Mouse (Mus musculus): ENCODE measurements at regions not wholly inside any gene's neighbourhood (a gene's known extent, or its start where the extent isn't known, plus 50 kb on each side); places are given as distances from the start of the nearest gene placed in this dataset.

DNA sequence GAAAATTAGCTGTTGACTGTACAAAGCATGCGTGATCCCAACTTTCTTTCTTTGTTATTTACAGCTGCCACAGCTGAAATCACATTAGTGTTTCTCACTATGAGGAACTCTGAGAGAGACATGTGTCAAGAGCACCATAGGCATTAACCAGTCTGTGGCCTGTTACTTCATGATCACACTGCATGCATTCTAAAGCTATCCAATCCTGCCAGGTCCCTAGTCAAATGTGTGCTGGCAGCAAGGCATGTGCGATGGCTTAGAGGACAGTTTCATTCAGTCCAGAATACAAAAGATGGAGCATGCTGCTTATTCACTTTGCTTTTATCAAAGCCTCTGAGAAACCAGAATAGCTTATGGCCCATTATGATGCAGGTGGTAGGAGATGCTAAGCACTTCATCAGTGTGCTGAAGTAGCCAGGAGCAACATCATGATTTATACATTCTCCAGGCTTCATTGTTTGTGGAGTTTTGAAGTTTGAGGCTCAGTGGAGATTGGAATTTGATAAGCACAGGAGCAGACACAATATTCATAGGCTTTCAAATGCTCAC lies 882.9 kb upstream of the Lrrn3 start:
- in situ Hi-C loops (cut with MboI, MseI), result no loop called here

- in situ Hi-C loops (cut with MboI, MseI), result no loop called here
Observed at GRCm38 (mm10) chr12:42338996-42339680, 852.9 kb upstream of the Lrrn3 start.

- in situ Hi-C loops (cut with MboI, MseI), result no loop called here
Observed at GRCm38 (mm10) chr12:42306429-42306828, 820.2 kb upstream of the Lrrn3 start.

GRCm38 (mm10) chr12:42277241-42278032 lies 791.2 kb upstream of the Lrrn3 start:
- in situ Hi-C loops (cut with MboI, MseI), result no loop called here

GRCm38 (mm10) chr12:42250410-42250809 lies 764.2 kb upstream of the Lrrn3 start:
- in situ Hi-C loops (cut with MboI, MseI), result no loop called here

GRCm38 (mm10) chr12:42229235-42229634 lies 743.0 kb upstream of the Lrrn3 start:
- in situ Hi-C loops (cut with MboI, MseI), result no loop called here

- in situ Hi-C loops (cut with MboI, MseI), result loop anchor here (10.0 kb wide), 1 partner anchor 693 kb away; no protein-coding TSS in a partner anchor
Observed at GRCm38 (mm10) chr12:42181646-42182045, 695.4 kb upstream of the Lrrn3 start.

DNA sequence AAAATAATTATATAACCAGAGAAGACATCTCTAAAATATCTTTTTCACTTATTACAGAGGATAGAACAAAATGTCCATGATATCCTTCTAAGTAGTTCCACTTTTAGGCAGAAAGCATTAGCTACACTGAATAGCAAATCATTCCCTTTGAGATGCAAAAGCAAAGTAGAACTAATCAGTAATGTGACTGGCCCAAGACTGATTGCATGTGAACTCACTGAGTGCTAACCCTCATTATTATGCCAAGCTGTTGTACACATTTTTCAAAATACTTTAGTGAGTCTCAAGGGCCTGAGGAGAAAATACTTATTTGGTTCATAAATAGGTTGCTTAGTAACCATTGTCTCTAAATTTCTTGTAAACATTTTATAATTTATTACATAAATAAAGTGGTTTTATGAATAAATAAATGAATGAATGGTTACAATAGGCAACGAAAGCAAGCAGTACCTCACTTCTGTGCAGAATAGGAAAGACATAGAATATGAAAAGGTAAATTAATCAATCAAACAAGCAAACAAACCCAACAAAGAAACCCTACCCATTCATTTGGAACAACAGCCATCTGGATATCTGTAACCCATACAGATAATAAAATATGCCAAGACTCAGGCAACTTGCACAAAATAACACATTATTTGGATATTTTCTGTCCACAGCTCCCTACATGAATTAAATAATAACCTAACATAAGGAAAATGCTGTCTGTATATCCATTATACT lies 693.9 kb upstream of the Lrrn3 start:
- in situ Hi-C loops (cut with MboI, MseI), result loop anchor here (5.0 to 10.0 kb wide), 2 partner anchors 87 to 695 kb away; no protein-coding TSS in a partner anchor

DNA sequence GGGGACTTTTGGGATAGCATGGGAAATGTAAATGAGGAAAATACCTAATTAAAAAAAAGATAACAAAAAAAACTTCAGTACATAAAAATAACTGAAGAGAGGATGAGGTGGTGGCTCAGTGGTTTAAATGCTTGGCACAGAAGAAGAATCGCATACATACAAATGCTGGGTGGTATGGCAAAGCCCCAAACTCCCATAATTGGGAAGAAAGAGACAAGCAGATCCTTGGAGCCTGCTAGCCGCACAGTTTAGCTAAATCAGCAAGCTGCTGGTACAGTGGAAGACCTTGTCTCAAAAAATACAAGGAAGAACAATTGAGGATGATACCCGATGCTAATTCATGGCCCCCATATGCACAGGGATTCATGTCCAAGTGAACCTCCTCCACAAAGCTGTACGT lies 661.7 kb upstream of the Lrrn3 start:
- in situ Hi-C loops (cut with MboI, MseI), result no loop called here

DNA sequence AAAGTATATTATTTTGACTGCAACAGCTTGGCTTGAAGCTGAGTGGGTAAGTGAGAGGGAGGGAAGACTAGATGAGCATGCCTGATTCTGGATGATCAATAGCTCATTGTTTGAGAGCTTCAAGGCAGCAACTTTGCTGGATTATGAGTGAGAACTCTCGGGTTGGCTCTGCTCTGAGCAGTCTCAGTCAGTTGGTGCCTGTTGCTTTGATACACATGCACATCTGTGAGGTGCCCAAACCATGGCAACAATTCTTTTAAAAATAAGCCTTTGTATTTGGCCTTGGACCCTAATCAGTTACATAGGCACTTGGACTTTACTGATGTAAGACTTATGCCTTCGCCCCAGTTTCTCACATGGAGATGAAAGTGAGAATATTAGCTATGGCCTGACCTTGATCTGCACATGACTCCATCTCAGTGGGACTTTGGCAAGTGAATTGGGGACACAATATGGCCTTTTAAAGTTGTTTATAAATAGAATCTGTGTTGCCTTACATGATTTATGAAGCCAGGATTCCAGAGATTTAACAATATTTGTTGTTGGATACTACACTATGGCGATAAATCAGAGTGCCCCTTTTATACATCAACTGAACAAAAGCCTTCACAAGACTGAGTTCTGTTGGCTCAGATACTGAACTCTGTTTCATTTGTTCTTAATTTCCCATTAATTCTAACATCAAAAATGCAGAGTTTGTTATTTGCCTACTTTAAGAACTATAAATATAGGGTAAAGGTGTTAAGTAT lies 652.6 kb upstream of the Lrrn3 start:
- in situ Hi-C loops (cut with MboI, MseI), result no loop called here

DNA sequence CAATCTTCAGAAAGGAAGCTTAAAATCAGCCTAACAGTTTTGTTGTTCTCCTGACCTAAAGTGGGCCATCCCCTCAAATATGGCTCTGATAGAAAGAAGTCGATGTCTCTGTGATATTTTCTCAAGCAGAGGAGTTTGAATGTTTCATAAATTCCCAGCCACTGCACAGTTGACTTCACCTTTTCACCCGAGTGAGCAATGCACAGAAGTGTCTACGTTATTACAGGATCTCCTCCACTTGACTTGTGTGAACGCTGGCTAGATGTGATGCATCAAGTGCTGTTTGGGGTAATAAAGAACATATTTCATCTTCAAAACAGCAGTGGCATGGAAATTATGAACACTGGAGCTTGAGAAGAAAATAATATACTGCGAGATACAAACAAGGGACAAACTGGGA lies 651.9 kb upstream of the Lrrn3 start:
- in situ Hi-C loops (cut with MboI, MseI), result no loop called here

DNA sequence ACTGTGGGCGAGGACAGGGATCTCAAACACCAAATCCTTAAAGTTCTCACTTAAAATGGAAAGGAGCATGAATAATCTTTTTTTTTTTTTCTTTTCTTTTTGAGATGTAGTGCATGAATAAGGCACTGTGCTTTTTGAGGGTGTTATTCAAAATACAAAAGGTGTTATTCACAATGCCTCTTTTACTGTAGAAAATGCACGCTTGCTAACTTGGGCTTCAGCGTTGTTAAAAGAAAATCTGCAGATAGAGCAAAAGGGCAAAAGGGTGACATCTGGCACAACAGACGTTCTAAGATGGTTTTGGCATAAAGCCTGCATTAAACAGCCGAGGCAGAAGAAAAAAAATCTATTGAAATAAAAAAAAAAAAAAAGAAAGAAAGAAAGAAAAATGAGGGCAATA lies 651.5 kb upstream of the Lrrn3 start:
- in situ Hi-C loops (cut with MboI, MseI), result no loop called here

- in situ Hi-C loops (cut with MboI, MseI), result no loop called here
Observed at GRCm38 (mm10) chr12:42100189-42100588, 614.0 kb upstream of the Lrrn3 start.

DNA sequence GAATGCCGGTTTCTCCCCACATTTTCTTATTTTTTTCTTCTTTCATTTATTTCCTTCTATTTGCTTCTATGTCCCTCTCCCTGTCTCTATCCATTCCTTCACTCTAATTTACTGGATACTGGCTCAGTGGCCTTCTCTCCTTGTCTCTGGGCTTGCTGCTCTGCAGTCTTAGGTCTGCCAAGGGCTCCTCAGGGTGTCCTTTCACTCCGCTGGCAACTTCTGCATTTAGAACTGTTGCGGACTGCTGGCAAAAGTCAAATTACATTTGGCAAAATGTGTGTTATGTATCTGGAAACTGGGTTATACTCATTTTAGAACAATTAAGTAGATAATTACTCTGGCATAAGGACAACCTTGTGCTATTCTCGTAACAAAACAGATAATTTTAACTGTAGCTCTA lies 584.2 kb upstream of the Lrrn3 start:
- in situ Hi-C loops (cut with MboI, MseI), result no loop called here

DNA sequence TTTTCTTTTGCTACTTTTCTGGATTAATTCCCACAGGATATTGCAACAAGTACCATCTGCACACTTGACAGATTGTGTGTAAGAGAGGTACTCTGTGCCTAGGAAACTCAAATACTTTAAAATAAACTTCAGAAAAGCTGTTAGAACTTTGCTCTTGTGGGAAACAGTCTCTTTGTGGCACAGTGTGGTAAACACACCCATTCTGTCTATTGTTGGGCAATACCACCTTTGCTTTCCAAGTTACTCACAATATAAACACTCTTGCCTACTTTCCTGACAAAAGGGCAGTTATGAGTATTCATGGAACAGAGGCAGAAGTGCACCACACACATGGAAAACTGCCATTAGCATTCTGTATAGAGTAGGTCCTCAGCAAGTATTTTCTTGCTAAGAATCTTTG lies 577.5 kb upstream of the Lrrn3 start:
- in situ Hi-C loops (cut with MboI, MseI), result no loop called here

DNA sequence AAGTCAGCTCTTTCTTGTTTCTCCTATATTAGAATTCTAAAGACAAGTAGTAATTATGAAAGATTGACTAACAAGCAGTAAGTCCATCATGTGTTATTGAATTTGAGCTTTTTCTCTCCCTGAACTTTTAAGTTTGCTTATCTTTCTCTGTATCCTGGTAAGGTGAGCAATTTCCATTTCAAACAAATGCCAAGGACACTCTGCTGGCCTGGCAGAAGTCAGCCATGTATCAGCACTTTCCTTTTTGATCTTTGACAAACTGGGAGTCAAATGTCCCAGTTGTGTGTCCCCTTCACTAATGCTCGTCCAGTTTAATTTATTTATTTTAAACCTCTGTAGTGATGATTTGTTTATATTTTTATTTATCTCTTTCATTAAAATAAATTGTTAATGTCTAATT lies 562.8 kb upstream of the Lrrn3 start:
- in situ Hi-C loops (cut with MboI, MseI), result no loop called here

GRCm38 (mm10) chr12:42027874-42028273 lies 541.6 kb upstream of the Lrrn3 start:
- in situ Hi-C loops (cut with MboI, MseI), result no loop called here

DNA sequence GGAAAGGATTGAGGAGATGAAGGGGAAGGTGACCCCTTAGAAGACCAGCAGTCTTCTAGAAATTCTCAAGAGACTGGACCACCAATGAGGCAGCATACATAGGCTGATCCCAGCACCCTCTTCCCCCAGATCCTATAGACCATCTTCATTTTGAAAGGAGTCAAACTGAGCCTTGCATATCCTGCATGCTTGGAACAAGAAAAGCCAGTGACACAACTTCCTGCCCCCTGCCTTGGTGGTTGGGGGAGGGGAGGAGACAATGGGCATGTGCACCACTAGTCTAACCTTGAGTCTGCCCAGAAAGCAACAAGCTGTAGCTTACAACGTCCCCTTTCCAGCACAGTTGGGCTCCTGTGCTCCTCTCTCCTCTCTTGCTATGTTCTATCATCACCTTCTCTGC lies 531.3 kb upstream of the Lrrn3 start:
- in situ Hi-C loops (cut with MboI, MseI), result no loop called here

DNA sequence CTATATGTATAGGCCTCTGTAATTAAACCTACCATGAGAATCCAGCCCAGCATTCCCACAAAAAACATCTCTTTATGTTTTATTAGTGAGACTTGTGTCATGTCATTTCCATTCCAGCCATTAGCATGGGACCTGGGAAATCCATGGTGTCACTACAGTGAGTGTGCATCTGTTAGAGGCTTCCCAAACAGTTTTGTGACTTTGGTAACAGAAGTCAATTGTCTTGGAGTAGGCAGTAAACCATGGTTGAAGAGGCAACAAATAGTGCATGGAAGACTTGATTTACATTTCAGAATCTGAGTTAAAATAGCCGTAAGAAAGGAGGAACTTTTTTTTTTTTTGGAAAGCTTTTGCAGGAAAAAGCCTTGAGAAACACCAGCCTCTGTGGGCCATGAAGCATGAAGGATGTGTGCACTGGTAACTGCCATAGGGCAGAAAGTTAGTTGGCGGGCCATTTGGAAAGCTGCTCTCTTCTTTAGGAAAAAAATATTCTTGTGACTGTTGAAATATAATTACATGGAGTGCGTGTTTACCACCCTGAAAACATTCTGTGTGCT lies 522.7 kb upstream of the Lrrn3 start:
- in situ Hi-C loops (cut with MboI, MseI), result no loop called here

DNA sequence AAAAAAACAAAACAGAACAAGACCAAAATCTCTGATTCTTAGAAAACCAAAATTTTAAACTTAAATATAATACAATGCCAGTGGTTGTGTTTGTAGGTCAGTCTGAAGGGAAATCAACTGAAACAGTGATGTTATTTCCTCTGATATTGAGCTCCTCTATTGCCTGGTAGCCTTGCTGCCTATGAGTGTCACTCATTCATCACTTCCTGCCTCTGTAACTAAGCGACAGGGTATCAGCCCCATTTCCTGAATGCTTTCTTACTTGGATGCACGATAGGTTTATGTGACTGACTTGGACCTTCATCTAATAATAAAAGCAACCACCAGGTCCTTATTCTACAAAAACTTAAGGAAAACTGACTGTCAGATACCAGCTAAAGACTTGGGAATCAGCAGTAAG lies 520.7 kb upstream of the Lrrn3 start:
- in situ Hi-C loops (cut with MboI, MseI), result no loop called here
